Mouse (Mus musculus): Measurements from ENCODE around the gene Cdc42ep2.
A peak's percentile ranks its signal among the peaks of the same experiment; 100 is the strongest.

DNA sequence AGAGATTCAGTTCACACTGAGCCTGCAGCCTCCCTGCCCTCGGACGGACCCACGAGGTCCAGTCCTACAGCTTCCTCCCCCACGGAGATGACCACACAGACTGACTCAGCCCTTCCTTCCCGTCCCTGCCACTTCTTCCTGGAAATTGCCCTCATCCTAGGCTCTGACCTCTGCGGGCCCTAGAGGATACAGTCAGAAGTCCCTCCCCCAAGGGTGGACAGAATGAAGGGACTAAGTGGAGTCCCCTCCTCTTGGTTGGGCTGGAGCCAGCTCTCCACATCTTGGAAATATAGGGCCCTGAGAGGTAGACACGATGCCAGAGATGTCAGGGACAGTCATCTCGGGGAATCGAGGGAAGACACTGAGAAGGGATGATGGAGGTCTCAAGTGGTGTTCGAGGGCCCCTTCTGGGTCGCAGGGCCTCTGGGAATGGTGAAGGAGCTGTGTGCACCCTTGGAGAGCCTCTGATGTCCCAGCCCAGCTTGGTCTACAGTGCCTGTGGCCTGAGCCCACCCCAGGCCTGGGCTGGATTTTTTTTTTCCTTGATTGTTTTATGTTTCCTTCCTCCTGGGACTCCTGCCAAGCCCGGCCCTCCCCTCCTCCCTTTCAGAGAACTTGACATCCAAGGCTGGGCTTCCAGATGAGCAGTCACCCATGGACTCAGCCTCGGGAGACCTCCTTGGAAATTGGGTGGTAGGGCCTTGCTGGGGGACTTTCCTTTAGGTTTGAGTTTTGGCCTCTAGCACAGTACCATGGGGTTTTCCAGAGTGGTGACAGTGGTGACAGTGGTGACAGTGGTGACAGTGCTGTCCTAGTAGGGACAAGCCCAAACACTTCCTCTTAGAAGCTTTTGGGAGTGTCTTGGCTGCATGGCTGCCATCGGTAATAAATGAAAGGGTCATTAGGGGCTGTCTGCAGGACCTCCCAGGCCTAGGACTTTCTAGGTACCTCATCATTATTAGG is 5.3 kb upstream of the Cdc42ep2 start:
- no peak for TF ChIP-seq POLR2AphosphoS2 (IDR thresholded peaks at IDR 0.05; ENCODE audit: low read depth, low read length)
- no peak for TF ChIP-seq CTCF (conservative IDR thresholded peaks at IDR 0.05 in 1 of 2, IDR thresholded peaks at IDR 0.05 in 1 of 2; ENCODE audit: low read depth in 2 of 2, low read length in 2 of 2)
- TF ChIP-seq ELF1 (IDR thresholded peaks at IDR 0.05; ENCODE audit: low read depth, low read length), result 0 out of 2 replicates have a peak, but pooled peaks have one; percentile 46
- TF ChIP-seq ZKSCAN1 (IDR thresholded peaks at IDR 0.05; ENCODE audit: borderline replicate concordance, low read depth, low read length), result no peak
- TF ChIP-seq MXI1 (IDR thresholded peaks at IDR 0.05; ENCODE audit: low read depth, low read length), result no peak
- no peak; the same call in 1 of the 2 replicates for TF ChIP-seq EP300 (IDR thresholded peaks at IDR 0.05; ENCODE audit: low read length)
